Mouse (Mus musculus) lung, embryonic 14.5 days (tissue): Measurements from ENCODE around the gene Rab3d. TPM values are rescaled to one million over a fixed set of nuclear protein-coding genes. Genes with fewer than 3 reads are reported as not detected.

Experiments used
- ATAC-seq: fragments of 200-750 bp; cut with Nextera tagmentation; 2 replicates; pipeline ENCODE4 v1.8.0; 2017; ENCODE audit warnings: mild to moderate bottlenecking, moderate TSS enrichment, moderate library complexity; ENCODE audit not compliant: insufficient read depth
- DNase-seq: peaks from one replicate; pipeline ENCODE4 v3.0.0-alpha.2; 2015
- H3K27ac ChIP-seq: fragments of 300-500 bp; sonication (generic); 2 replicates; pipeline ENCODE4 v1.5.1; 2014; ENCODE audit warnings: low read depth, mild to moderate bottlenecking, moderate library complexity
- H3K27me3 ChIP-seq: fragments of 300-500 bp; sonication (generic); 2 replicates; pipeline ENCODE4 v1.6.1; 2014; ENCODE audit warnings: low read length, control low read depth; ENCODE audit not compliant: insufficient read depth
- H3K36me3 ChIP-seq: fragments of 300-500 bp; sonication (generic); 2 replicates; pipeline ENCODE4 v1.6.1; 2014; ENCODE audit warnings: control low read depth; ENCODE audit not compliant: insufficient read depth
- H3K4me1 ChIP-seq: fragments of 300-500 bp; sonication (generic); 2 replicates; pipeline ENCODE4 v1.6.1; 2014; ENCODE audit warnings: antibody characterized with exemption, control low read depth; ENCODE audit not compliant: insufficient read depth
- H3K4me2 ChIP-seq: fragments of 300-500 bp; sonication (generic); 2 replicates; pipeline ENCODE4 v1.6.1; 2014; ENCODE audit warnings: mild to moderate bottlenecking
- H3K4me3 ChIP-seq: fragments of 300-500 bp; sonication (generic); 2 replicates; pipeline ENCODE4 v1.5.1; 2014; ENCODE audit warnings: low read depth, low read length
- H3K9ac ChIP-seq: fragments of 300-500 bp; sonication (generic); 2 replicates; pipeline ENCODE4 v1.6.1; 2014
- H3K9me3 ChIP-seq: fragments of 300-500 bp; sonication (generic); 2 replicates; pipeline ENCODE4 v1.6.1; 2016; ENCODE audit warnings: low read depth, low read length, control low read depth
- CTCF ChIP-seq: IDR thresholded peaks from 2 replicates; pipeline ENCODE4 v1.5.1; 2016; ENCODE audit warnings: antibody characterized with exemption, low read depth
- WGBS: fragments of 180-500 bp; shearing (Covaris S2); extraction: QIAGEN DNeasy Blood & Tissue Kit; methylation state at CpG from one replicate; pipeline ENCODE4 v1.1.7; 2014; 5-methylcytosine and 5-hydroxymethylcytosine counted together
- polyA plus RNA-seq: library from polyadenylated mRNA; unstranded; fragments of >200 nt; fragmentation: Nextera tagmentation; extraction: Ambion mirVana; gene quantifications from 2 replicates; pipeline ENCODE4 v1.2.1, GENCODE M21; 2014

The Rab3d gene
- polyA plus RNA-seq, 1 experiment from 2014 or later = 8.8 TPM

- Histone ChIP-seq H3K4me2 (peak overlapping the region; percentile 77; the same call in 1 of the 2 replicates), H3K9ac (no peak overlapping the region)
Observed at GRCm38 (mm10) chr9:21960135-21960534, 42.1 kb upstream of the Rab3d start.

GRCm38 (mm10) chr9:21959244-21959643 is 41.3 kb upstream of the Rab3d start:
- peaks cover 5% of the 10 kb centered on the region; the same call in 1 of the 2 replicates for H3K4me1 ChIP-seq
- no peaks in the 10 kb centered on the region; the same call in 1 of the 2 replicates for H3K36me3 ChIP-seq
- H3K9me3 ChIP-seq = no peaks in the 10 kb centered on the region
- ATAC-seq = no peak
- no peak overlapping the region for H3K9ac ChIP-seq
- TF ChIP-seq CTCF = no peak
- peaks cover 28% of the 10 kb centered on the region for H3K27me3 ChIP-seq
- H3K4me3 ChIP-seq = no peak overlapping the region
- 86% methylated on average over 7 of the region's 7 CpGs for WGBS
- H3K4me2 ChIP-seq = no peak overlapping the region
- no peak overlapping the region for H3K27ac ChIP-seq
- no peak for DNase-seq

More at GRCm38 (mm10) chr9:21960135-21960534, 42.1 kb upstream of the Rab3d start:
- TF ChIP-seq CTCF = no peak
- Histone ChIP-seq H3K9me3 (no peaks in the 10 kb centered on the region), H3K4me3 (no peak overlapping the region), H3K27ac (no peak overlapping the region), H3K27me3 (peaks cover 28% of the 10 kb centered on the region), H3K36me3 (no peaks in the 10 kb centered on the region; the same call in 1 of the 2 replicates), H3K4me1 (peaks cover 5% of the 10 kb centered on the region; the same call in 1 of the 2 replicates)
- DNase-seq (no peak), ATAC-seq (no peak)
- 42% methylated on average over 9 of the region's 9 CpGs for WGBS

- H3K4me3 ChIP-seq = no peak overlapping the region
- H3K27ac ChIP-seq = no peak overlapping the region
- H3K4me1 ChIP-seq = peaks cover 5% of the 10 kb centered on the region; the same call in 1 of the 2 replicates
- no peak overlapping the region for H3K9ac ChIP-seq
- ATAC-seq (no peak), DNase-seq (no peak)
- peaks cover 28% of the 10 kb centered on the region for H3K27me3 ChIP-seq
- no peaks in the 10 kb centered on the region; the same call in 1 of the 2 replicates for H3K36me3 ChIP-seq
- H3K4me2 ChIP-seq = no peak overlapping the region
- no peak for TF ChIP-seq CTCF
- 74% methylated on average over 5 of the region's 5 CpGs for WGBS
- no peaks in the 10 kb centered on the region for H3K9me3 ChIP-seq
Observed at GRCm38 (mm10) chr9:21958372-21958771, 40.4 kb upstream of the Rab3d start.

GRCm38 (mm10) chr9:21955570-21956281 is 37.7 kb upstream of the Rab3d start, which contains the start of gene Swsap1:
TSS of gene Swsap1 (plus strand) at chr9:21955755.
- ATAC-seq = peak; percentile 98
- H3K27ac ChIP-seq = peak within 1 kb of the TSS; percentile 92

GRCm38 (mm10) chr9:21955225-21955569 is 37.2 kb upstream of the Rab3d start:
- Histone ChIP-seq H3K4me1 (no peaks in the 10 kb centered on the region), H3K36me3 (no peaks in the 10 kb centered on the region; the same call in 1 of the 2 replicates), H3K9me3 (no peaks in the 10 kb centered on the region), H3K9ac (peak overlapping the region; percentile 27; the same call in 1 of the 2 replicates), H3K27ac (0 out of 2 replicates have a peak overlapping the region, but pooled peaks have one; percentile 33), H3K4me2 (peak overlapping the region; percentile 67), H3K27me3 (peaks cover 8% of the 10 kb centered on the region; the same call in 1 of the 2 replicates), H3K4me3 (peak overlapping the region; percentile 65)
- peak; percentile 65 for ATAC-seq
- DNase-seq = no peak
- WGBS = under 1% methylated on average over 18 of the region's 18 CpGs
- peak; percentile 49 for TF ChIP-seq CTCF

More at GRCm38 (mm10) chr9:21955570-21956281, 37.7 kb upstream of the Rab3d start, which contains the start of gene Swsap1:
- Histone ChIP-seq H3K27me3 (peaks cover 10% of the 10 kb centered on the region), H3K4me2 (peak within 1 kb of the TSS; percentile 67), H3K4me3 (peak within 1 kb of the TSS; percentile 65), H3K9ac (peak within 1 kb of the TSS; percentile 61), H3K9me3 (no peaks in the 10 kb centered on the region), H3K4me1 (no peaks in the 10 kb centered on the region), H3K36me3 (no peaks in the 10 kb centered on the region; the same call in 1 of the 2 replicates)
- TF ChIP-seq CTCF = no peak; the same call in 1 of the 2 replicates
- DNase-seq = peak; percentile 99
- 1% methylated on average over 54 of the region's 54 CpGs for WGBS

- Histone ChIP-seq H3K36me3 (no peaks in the 10 kb centered on the region; the same call in 1 of the 2 replicates), H3K27me3 (peaks cover 6% of the 10 kb centered on the region; the same call in 1 of the 2 replicates), H3K4me1 (no peaks in the 10 kb centered on the region), H3K27ac (no peak overlapping the region), H3K4me2 (no peak overlapping the region; the same call in 1 of the 2 replicates), H3K9me3 (no peaks in the 10 kb centered on the region), H3K9ac (no peak overlapping the region), H3K4me3 (no peak overlapping the region)
- no peak for TF ChIP-seq CTCF
- DNase-seq (no peak), ATAC-seq (no peak)
- WGBS = 77% methylated on average over 3 of the region's 3 CpGs
Observed at GRCm38 (mm10) chr9:21954635-21955034, 36.6 kb upstream of the Rab3d start.

- ATAC-seq (no peak), DNase-seq (no peak)
- H3K4me3 ChIP-seq = no peak overlapping the region
- TF ChIP-seq CTCF = no peak
- no peak overlapping the region for H3K9ac ChIP-seq
- no peaks in the 10 kb centered on the region for H3K4me1 ChIP-seq
- 4% methylated on average over 3 of the region's 3 CpGs for WGBS
- H3K27me3 ChIP-seq = no peaks in the 10 kb centered on the region
- H3K4me2 ChIP-seq = no peak overlapping the region
- H3K36me3 ChIP-seq = no peaks in the 10 kb centered on the region; the same call in 1 of the 2 replicates
- H3K9me3 ChIP-seq = no peaks in the 10 kb centered on the region
- no peak overlapping the region for H3K27ac ChIP-seq
Observed at GRCm38 (mm10) chr9:21953600-21953999, 35.6 kb upstream of the Rab3d start.
